Mouse (Mus musculus): ENCODE measurements around the gene Rere. TPM values are rescaled to one million over a fixed set of nuclear protein-coding genes. Genes with fewer than 3 reads are reported as not detected.
A peak's percentile ranks its signal among the peaks of the same experiment; 100 is the strongest.
"Not testable (repeated sequence)": the region's sequence is repeated elsewhere in the genome, so short reads cannot be mapped to it uniquely, and the experiment has no call there.

The Rere gene
- polyA plus RNA-seq, 1 experiment from 2014 or later, result 19.7 TPM

GRCm38 (mm10) chr4:150555783-150556182, 274.3 kb downstream of the Rere start:
- ATAC-seq (ENCODE audit: insufficient number of reproducible peaks, low FRiP score, low TSS enrichment, low read depth), result no peak
- peak overlapping the region; percentile 73 for H3K27ac ChIP-seq
- H3K36me3 ChIP-seq, result peaks cover 9% of the 10 kb centered on the region; the same call in 1 of the 2 replicates
- no peak overlapping the region for H3K4me3 ChIP-seq
- H3K27me3 ChIP-seq, result no peaks in the 10 kb centered on the region
- H3K9ac ChIP-seq, result no peak overlapping the region
- H3K4me2 ChIP-seq, result no peak overlapping the region
- H3K9me3 ChIP-seq, result no peaks in the 10 kb centered on the region
- peaks cover 13% of the 10 kb centered on the region for H3K4me1 ChIP-seq

DNA sequence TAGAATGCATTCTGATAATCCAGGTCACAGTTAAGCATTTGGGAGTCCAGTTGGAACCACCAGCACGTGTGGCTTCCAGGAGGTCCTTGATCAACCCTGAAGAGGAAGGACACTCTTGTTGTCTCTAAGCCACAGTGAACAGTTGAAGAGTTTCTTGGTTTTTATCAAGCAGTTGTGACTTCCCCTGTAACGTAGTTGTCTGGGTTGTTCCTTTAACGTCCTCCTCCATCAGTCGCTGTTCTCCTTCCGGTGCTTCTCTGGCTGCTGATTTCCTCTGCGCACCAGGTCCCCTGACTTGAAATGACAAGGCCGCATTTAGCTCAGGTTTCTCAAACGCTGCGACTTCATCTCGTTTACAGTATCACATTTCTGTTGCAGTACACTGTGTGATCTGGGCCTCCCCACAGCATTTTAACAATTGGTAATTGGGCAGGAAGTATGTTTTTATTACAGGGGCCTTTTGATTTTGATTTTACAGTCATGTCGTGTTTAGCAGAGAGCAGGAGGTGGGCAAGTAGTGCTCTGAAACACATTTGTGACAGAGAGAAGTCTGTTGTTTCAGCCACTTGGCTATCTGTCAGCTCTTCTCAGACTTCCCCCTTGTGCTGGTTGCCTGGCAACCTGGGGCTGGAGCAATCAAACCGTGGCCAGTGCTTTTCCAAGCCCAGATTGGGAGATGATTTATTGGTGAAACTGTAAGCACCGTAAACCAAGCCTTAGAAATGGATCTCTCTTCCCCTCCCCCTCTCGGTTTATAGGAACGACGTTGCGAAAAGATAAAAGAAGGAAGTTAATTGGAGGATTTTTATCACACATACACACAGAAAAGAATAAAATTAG, 275.2 kb downstream of the Rere start:
- ATAC-seq (ENCODE audit: insufficient number of reproducible peaks, low FRiP score, low TSS enrichment, low read depth), result peak; percentile 73; the same call in 1 of the 2 replicates
- Histone ChIP-seq H3K4me1 (peaks cover 13% of the 10 kb centered on the region), H3K9me3 (no peaks in the 10 kb centered on the region), H3K36me3 (peaks cover 9% of the 10 kb centered on the region; the same call in 1 of the 2 replicates), H3K9ac (no peak overlapping the region), H3K27ac (peak overlapping the region; percentile 73), H3K4me3 (no peak overlapping the region), H3K4me2 (no peak overlapping the region), H3K27me3 (no peaks in the 10 kb centered on the region)
- 12% methylated on average over 17 of the region's 17 CpGs for WGBS

GRCm38 (mm10) chr4:150557289-150557688, 275.8 kb downstream of the Rere start:
- not testable (repeated sequence) for H3K4me3 ChIP-seq; H3K9ac ChIP-seq; H3K27ac ChIP-seq; H3K27me3 ChIP-seq; H3K4me2 ChIP-seq; ATAC-seq (ENCODE audit: insufficient number of reproducible peaks, low FRiP score, low TSS enrichment, low read depth); H3K9me3 ChIP-seq; H3K36me3 ChIP-seq
- 66% methylated on average over 3 of the region's 3 CpGs for WGBS
- peaks cover 13% of the 10 kb centered on the region for H3K4me1 ChIP-seq

DNA sequence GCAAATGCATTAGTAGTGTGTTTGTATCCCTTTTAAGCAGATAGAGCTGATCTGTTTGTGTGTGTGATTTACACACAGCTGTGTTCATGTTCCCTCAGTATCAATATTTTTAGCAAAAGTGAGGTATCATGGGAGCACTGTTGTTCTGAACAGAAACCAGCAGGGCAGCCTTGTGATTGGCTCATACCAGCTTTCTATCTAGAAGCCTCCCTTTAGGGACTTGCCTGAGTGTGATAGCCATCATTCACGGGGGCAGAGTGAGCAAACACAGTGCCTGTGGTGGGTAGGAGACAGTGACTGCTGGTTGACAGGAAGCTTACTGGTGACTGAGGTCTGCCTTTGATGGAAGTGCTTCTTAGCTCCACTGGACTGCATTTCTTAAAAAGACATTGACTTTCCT, 276.5 kb downstream of the Rere start:
- Histone ChIP-seq H3K4me3 (no peak overlapping the region), H3K27me3 (no peaks in the 10 kb centered on the region), H3K27ac (no peak overlapping the region), H3K9ac (no peak overlapping the region), H3K4me1 (peaks cover 15% of the 10 kb centered on the region), H3K4me2 (no peak overlapping the region), H3K9me3 (no peaks in the 10 kb centered on the region), H3K36me3 (peaks cover 6% of the 10 kb centered on the region; the same call in 1 of the 2 replicates)
- WGBS, result 72% methylated on average over 1 of the region's 1 CpGs
- ATAC-seq (ENCODE audit: insufficient number of reproducible peaks, low FRiP score, low TSS enrichment, low read depth), result no peak

DNA sequence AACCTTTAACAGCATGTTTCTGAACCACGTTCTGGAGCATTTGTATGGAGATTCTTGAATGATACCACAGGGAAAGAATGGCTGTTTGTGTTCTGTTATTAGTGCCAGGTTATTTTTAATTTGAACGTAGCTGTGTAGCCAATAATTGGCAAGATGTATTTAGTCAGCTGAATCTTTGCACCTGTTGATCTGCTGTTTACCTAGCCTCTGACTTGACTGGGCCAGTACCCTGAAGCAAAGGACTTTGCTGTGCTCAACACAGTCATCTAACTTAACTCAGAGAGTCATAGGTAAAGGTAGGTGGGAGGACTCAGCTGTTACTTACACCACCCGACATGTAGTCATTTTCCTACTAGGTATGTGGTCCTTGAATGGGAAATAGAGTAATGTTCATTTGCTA, 278.1 kb downstream of the Rere start:
- no peak overlapping the region for H3K4me2 ChIP-seq

DNA sequence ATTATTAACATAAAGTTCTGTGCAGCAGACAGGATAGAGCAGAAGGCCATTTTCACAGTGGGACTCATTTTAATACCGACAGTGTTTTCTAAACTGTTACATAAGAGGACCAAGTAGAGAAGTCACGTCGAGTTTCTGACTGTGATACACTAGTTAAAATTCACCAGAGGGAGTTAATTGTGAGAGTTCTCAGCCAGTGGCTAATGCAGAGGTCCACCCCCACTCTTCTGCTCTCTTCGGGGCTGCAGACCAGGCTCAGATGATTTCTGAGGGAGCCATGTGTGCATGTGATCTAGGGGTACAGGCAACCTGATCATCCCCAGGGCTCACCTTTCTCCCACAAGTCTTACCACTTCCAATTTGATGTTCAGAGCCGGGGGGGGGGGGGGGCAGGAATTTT, 281.8 kb downstream of the Rere start:
- no peaks in the 10 kb centered on the region; the same call in 1 of the 2 replicates for H3K36me3 ChIP-seq
- H3K9me3 ChIP-seq, result no peaks in the 10 kb centered on the region
- no peak overlapping the region for H3K9ac ChIP-seq
- ATAC-seq (ENCODE audit: insufficient number of reproducible peaks, low FRiP score, low TSS enrichment, low read depth), result no peak
- H3K4me1 ChIP-seq, result peaks cover 19% of the 10 kb centered on the region
- no peak overlapping the region for H3K27ac ChIP-seq
- H3K27me3 ChIP-seq, result no peaks in the 10 kb centered on the region
- no peak overlapping the region for H3K4me2 ChIP-seq
- no peak overlapping the region for H3K4me3 ChIP-seq
- WGBS, result 23% methylated on average over 5 of the region's 5 CpGs

More for the DNA sequence above, 278.1 kb downstream of the Rere start:
- ATAC-seq (ENCODE audit: insufficient number of reproducible peaks, low FRiP score, low TSS enrichment, low read depth), result no peak
- 68% methylated on average over 3 of the region's 3 CpGs for WGBS
- peaks cover 23% of the 10 kb centered on the region for H3K4me1 ChIP-seq
- H3K27ac ChIP-seq, result no peak overlapping the region
- no peak overlapping the region for H3K4me3 ChIP-seq
- peaks cover 6% of the 10 kb centered on the region; the same call in 1 of the 2 replicates for H3K36me3 ChIP-seq
- H3K27me3 ChIP-seq, result no peaks in the 10 kb centered on the region
- no peak overlapping the region for H3K9ac ChIP-seq
- no peaks in the 10 kb centered on the region for H3K9me3 ChIP-seq

- no peaks in the 10 kb centered on the region for H3K27me3 ChIP-seq
- WGBS, result 71% methylated on average over 6 of the region's 6 CpGs
- no peak overlapping the region for H3K4me3 ChIP-seq
- ATAC-seq (ENCODE audit: insufficient number of reproducible peaks, low FRiP score, low TSS enrichment, low read depth), result no peak
- H3K4me2 ChIP-seq, result no peak overlapping the region
- no peak overlapping the region for H3K27ac ChIP-seq
- H3K9me3 ChIP-seq, result no peaks in the 10 kb centered on the region
- no peaks in the 10 kb centered on the region; the same call in 1 of the 2 replicates for H3K36me3 ChIP-seq
- peaks cover 38% of the 10 kb centered on the region for H3K4me1 ChIP-seq
- no peak overlapping the region for H3K9ac ChIP-seq
Measured at GRCm38 (mm10) chr4:150566193-150566592, 284.7 kb downstream of the Rere start.

GRCm38 (mm10) chr4:150568318-150569134, 287.1 kb downstream of the Rere start:
- 0 out of 2 replicates have a peak, but pooled peaks have one; percentile 4 for ATAC-seq (ENCODE audit: insufficient number of reproducible peaks, low FRiP score, low TSS enrichment, low read depth)
- WGBS, result 32% methylated on average over 9 of the region's 9 CpGs

DNA sequence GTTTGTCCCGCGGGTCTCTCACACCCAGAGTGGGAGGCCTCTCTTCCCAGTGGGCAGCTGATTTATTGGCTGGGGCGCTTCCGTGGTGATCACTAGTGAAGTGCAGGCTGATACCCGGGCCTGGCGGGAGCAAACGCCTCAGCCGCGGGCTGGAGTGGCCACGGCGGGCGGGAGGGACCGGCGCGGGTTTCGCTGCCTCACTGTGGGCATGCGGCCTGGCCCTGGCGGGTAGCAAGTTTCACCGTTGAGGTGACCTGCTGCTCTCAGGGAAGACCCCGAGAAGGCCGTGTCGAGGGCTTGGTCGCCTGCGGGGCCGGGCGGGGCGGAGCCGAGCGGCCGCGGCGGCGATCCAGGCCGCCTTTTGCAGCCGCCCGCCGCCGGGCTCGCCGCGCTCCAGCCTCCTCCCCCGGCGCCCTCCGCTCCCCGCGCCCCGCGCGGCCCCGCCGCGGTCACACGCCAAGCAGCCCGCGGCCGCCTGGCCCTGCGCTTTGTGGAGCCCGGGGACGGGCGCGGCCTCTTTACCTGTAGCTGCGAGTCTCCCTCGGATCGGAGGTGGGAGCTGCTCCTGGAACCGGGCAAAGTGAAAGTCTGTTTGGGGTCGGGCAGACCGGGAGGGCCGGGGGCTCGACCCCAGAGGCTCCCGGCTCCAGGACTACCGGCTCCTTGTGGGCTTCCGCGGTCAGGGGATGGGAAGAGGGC, 287.8 kb downstream of the Rere start:
- under 1% methylated on average over 70 of the region's 73 CpGs for WGBS
- peak; percentile 86 for ATAC-seq (ENCODE audit: insufficient number of reproducible peaks, low FRiP score, low TSS enrichment, low read depth)
- H3K4me1 ChIP-seq, result peaks cover 33% of the 10 kb centered on the region
- H3K36me3 ChIP-seq, result peaks cover 14% of the 10 kb centered on the region
- peak overlapping the region; percentile 91 for H3K27ac ChIP-seq
- peak overlapping the region; percentile 95 for H3K9ac ChIP-seq
- H3K4me3 ChIP-seq, result peak overlapping the region; percentile 88
- peak overlapping the region; percentile 65 for H3K4me2 ChIP-seq
- H3K27me3 ChIP-seq, result no peaks in the 10 kb centered on the region
- H3K9me3 ChIP-seq, result no peaks in the 10 kb centered on the region

More at GRCm38 (mm10) chr4:150568318-150569134, 287.1 kb downstream of the Rere start:
- Histone ChIP-seq H3K36me3 (peaks cover 9% of the 10 kb centered on the region), H3K4me2 (peak overlapping the region; percentile 65), H3K4me1 (peaks cover 37% of the 10 kb centered on the region), H3K27me3 (no peaks in the 10 kb centered on the region), H3K4me3 (peak overlapping the region; percentile 88), H3K9me3 (no peaks in the 10 kb centered on the region), H3K27ac (peak overlapping the region; percentile 91), H3K9ac (peak overlapping the region; percentile 95; the same call in 1 of the 2 replicates)

- Histone ChIP-seq H3K9ac (peak overlapping the region; percentile 95), H3K36me3 (peaks cover 14% of the 10 kb centered on the region), H3K27me3 (no peaks in the 10 kb centered on the region), H3K4me1 (peaks cover 36% of the 10 kb centered on the region), H3K4me2 (peak overlapping the region; percentile 65), H3K9me3 (no peaks in the 10 kb centered on the region), H3K4me3 (peak overlapping the region; percentile 88), H3K27ac (peak overlapping the region; percentile 91)
- WGBS, result 1% methylated on average over 27 of the region's 27 CpGs
- ATAC-seq (ENCODE audit: insufficient number of reproducible peaks, low FRiP score, low TSS enrichment, low read depth), result no peak
Measured at GRCm38 (mm10) chr4:150569834-150570571, 288.6 kb downstream of the Rere start.

GRCm38 (mm10) chr4:150570793-150571192, 289.3 kb downstream of the Rere start:
- no peak for ATAC-seq (ENCODE audit: insufficient number of reproducible peaks, low FRiP score, low TSS enrichment, low read depth)
- H3K27me3 ChIP-seq, result no peaks in the 10 kb centered on the region
- H3K4me3 ChIP-seq, result peak overlapping the region; percentile 88
- 0 out of 2 replicates have a peak overlapping the region, but pooled peaks have one; percentile 33 for H3K27ac ChIP-seq
- H3K36me3 ChIP-seq, result peaks cover 14% of the 10 kb centered on the region
- 31% methylated on average over 2 of the region's 2 CpGs for WGBS
- no peaks in the 10 kb centered on the region for H3K9me3 ChIP-seq
- peaks cover 39% of the 10 kb centered on the region for H3K4me1 ChIP-seq
- peak overlapping the region; percentile 65 for H3K4me2 ChIP-seq
- no peak overlapping the region for H3K9ac ChIP-seq
